In the genomic region with DNA sequence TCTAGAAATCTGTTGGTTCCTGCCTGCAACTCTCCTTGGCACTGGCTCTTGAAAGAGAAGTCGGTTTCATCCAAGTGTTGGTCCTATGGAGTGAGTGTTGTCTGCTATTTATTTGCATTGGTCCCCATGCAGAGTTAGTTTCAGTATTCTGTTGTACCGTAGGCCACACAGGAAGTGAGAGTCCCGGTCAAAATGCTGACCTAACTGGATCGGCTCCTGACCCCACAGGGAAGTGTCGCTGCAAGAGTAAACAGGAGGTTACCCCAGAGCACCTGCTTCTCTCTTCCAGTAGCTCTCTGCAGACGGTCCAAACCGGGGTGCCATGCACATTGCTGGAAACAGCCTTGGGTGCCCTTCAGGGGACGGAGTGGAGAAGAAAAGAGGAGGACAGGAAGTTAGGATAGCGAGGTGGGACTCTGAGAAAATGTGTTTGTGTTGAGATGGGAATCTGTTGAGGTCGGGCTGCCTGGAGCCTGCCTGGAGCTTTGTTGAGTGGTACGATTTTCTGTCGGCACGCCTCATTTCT, we compare ENCODE assay signal across 8 mouse cellular contexts. TPM values are rescaled to one million over a fixed set of nuclear protein-coding genes. Genes with fewer than 3 reads are reported as not detected.
DNase-seq lines count a peak whose midpoint lies in the region; ATAC-seq and TF ChIP-seq lines count a peak whose summit lies in the region.

No protein-coding gene starts in this region.

- H3K9me3 ChIP-seq in liver, embryonic 16.5 days (replicated peaks; ENCODE audit: control insufficient read depth, low read length), result no peaks in the 10 kb centered on the region
- no peaks in the 10 kb centered on the region for H3K9me3 ChIP-seq in stomach, embryonic 16.5 days (replicated peaks; ENCODE audit: control insufficient read depth, low read length)
- no peaks in the 10 kb centered on the region for H3K9me3 ChIP-seq in midbrain, postnatal 0 days (ENCODE audit: low read length)

- no peak overlapping the region for H3K27ac ChIP-seq in liver, embryonic 16.5 days (ENCODE audit: low read length)
- H3K27ac ChIP-seq in stomach, embryonic 16.5 days (ENCODE audit: low read length), result no peak overlapping the region
- H3K27ac ChIP-seq in midbrain, postnatal 0 days (ENCODE audit: low read depth, low read length), result no peak overlapping the region

- H3K4me1 ChIP-seq in liver, embryonic 16.5 days (ENCODE audit: control insufficient read depth, low read depth, low read length), result no peaks in the 10 kb centered on the region
- peaks cover 8% of the 10 kb centered on the region; the same call in 1 of the 2 replicates for H3K4me1 ChIP-seq in stomach, embryonic 16.5 days (ENCODE audit: control insufficient read depth, insufficient read depth, low read length)
- no peaks in the 10 kb centered on the region for H3K4me1 ChIP-seq in midbrain, postnatal 0 days (ENCODE audit: insufficient read depth, low read length)

- H3K27me3 ChIP-seq in liver, embryonic 16.5 days (ENCODE audit: control insufficient read depth, insufficient read depth, low read depth, low read length), result no peaks in the 10 kb centered on the region
- no peaks in the 10 kb centered on the region for H3K27me3 ChIP-seq in stomach, embryonic 16.5 days (ENCODE audit: control insufficient read depth, insufficient read depth, low read length)
- 0 out of 2 replicates have a peak, but pooled peaks cover 5% of the 10 kb centered on the region for H3K27me3 ChIP-seq in midbrain, postnatal 0 days (ENCODE audit: insufficient read depth, low read length)

- TF ChIP-seq CTCF in midbrain, postnatal 0 days (IDR thresholded peaks at IDR 0.05), result no peak

- H3K36me3 ChIP-seq in liver, embryonic 16.5 days (ENCODE audit: control insufficient read depth, insufficient read depth), result no peaks in the 10 kb centered on the region
- no peaks in the 10 kb centered on the region for H3K36me3 ChIP-seq in stomach, embryonic 16.5 days (ENCODE audit: control insufficient read depth, insufficient read depth, low read length)
- H3K36me3 ChIP-seq in midbrain, postnatal 0 days (ENCODE audit: insufficient read depth, low read length), result no peaks in the 10 kb centered on the region

- H3K9ac ChIP-seq in liver, embryonic 16.5 days (ENCODE audit: low read depth, low read length), result no peak overlapping the region
- 0 out of 2 replicates have a peak overlapping the region, but pooled peaks have one; percentile 3 for H3K9ac ChIP-seq in stomach, embryonic 16.5 days (ENCODE audit: low read length)
- H3K9ac ChIP-seq in midbrain, postnatal 0 days (replicated peaks; ENCODE audit: low read length, poor library complexity, severe bottlenecking), result no peak overlapping the region

- peak overlapping the region; percentile 39 for H3K4me2 ChIP-seq in liver, embryonic 16.5 days (ENCODE audit: low read depth, low read length)
- peak overlapping the region; percentile 30; the same call in 1 of the 2 replicates for H3K4me2 ChIP-seq in stomach, embryonic 16.5 days (ENCODE audit: low read depth, low read length)
- H3K4me2 ChIP-seq in midbrain, postnatal 0 days (ENCODE audit: low read depth, low read length, poor library complexity, severe bottlenecking), result no peak overlapping the region

- peak; percentile 53 for DNase-seq in layer of hippocampus, adult 9-11 months
- no peak for DNase-seq in layer of hippocampus, adult 9-10 months (ENCODE audit: low spot score)
- peak; percentile 12 for DNase-seq in heart, postnatal 4 days
- DNase-seq in embryo, embryonic 11 days, result no peak
- no peak for DNase-seq in midbrain, postnatal 0 days (ENCODE audit: low spot score)
- no peak for DNase-seq in gastrocnemius, postnatal 10 days

- H3K4me3 ChIP-seq in liver, embryonic 16.5 days (ENCODE audit: low read depth, low read length), result no peak overlapping the region
- no peak overlapping the region for H3K4me3 ChIP-seq in stomach, embryonic 16.5 days (replicated peaks; ENCODE audit: low read length)
- no peak overlapping the region for H3K4me3 ChIP-seq in midbrain, postnatal 0 days (ENCODE audit: low read depth, low read length)

- ATAC-seq in liver, embryonic 16.5 days (ENCODE audit: low read depth), result peak; percentile 73
- ATAC-seq in stomach, embryonic 16.5 days (ENCODE audit: insufficient read depth, low FRiP score), result no peak
- ATAC-seq in midbrain, postnatal 0 days (ENCODE audit: low FRiP score), result no peak

- WGBS in liver, embryonic 16.5 days (ENCODE audit: insufficient replicate concordance), result 19% methylated on average over 13 of the region's 13 CpGs
- 33% methylated on average over 13 of the region's 13 CpGs for WGBS in stomach, embryonic 16.5 days
- 77% methylated on average over 13 of the region's 13 CpGs for WGBS in midbrain, postnatal 0 days

RNA-seq across cellular contexts. Expression of gene Rap1b, which starts 53.6 kb away (rescaled TPM):
- 100 to 1,000 TPM; 101 to 103 TPM for total RNA-seq in heart, postnatal 4 days (2021)
- polyA plus RNA-seq in liver, embryonic 16.5 days (2015; fragmentation: Nextera tagmentation; extraction: Ambion mirVana), result 87.0 and 91.8 TPM in 2 replicates
- 166 and 176 TPM in 2 replicates for polyA plus RNA-seq in stomach, embryonic 16.5 days (2015; fragmentation: Nextera tagmentation; extraction: Ambion mirVana)
- 66.0 and 78.7 TPM in 2 replicates for total RNA-seq in midbrain, postnatal 0 days (2014; rRNA removed)
- 140 and 145 TPM in 2 replicates for polyA plus RNA-seq in midbrain, postnatal 0 days (2015; fragmentation: Nextera tagmentation; extraction: Ambion mirVana)
- total RNA-seq in gastrocnemius, postnatal 10 days (2021), result 10 to 100 TPM; 42.3 to 50.4 TPM

Comparison
In these comparisons a context has a peak if more than half of its experiments do, and no peak if none do; other contexts are left out.
1. DNase-seq: peak in layer of hippocampus, adult 9-11 months (single experiment) and heart, postnatal 4 days (single experiment); none in layer of hippocampus, adult 9-10 months (single experiment), embryo, embryonic 11 days (single experiment), midbrain, postnatal 0 days (single experiment) and gastrocnemius, postnatal 10 days (single experiment).